Mouse (Mus musculus) lung, adult 2 months (tissue): ENCODE data around the gene Hipk2.

ENCODE experiments used
- CTCF ChIP-seq: fragments of 200-500 bp; IDR thresholded peaks from 2 replicates; pipeline ENCODE4 v1.5.1; 2011; ENCODE audit warnings: mild to moderate bottlenecking, low read length, control low read depth; ENCODE audit not compliant: insufficient read depth
- POLR2A ChIP-seq: fragments of 200-500 bp; IDR thresholded peaks from 2 replicates; pipeline ENCODE4 v1.6.1; 2011; ENCODE audit warnings: low read depth, mild to moderate bottlenecking, control low read depth, low read length, borderline replicate concordance; ENCODE audit errors: extremely low read depth

GRCm38 (mm10) chr6:38649545-38649944, 226.4 kb downstream of the Hipk2 start:
- TF ChIP-seq POLR2A (no peak), CTCF (peak; percentile 41)
